Mouse (Mus musculus): ENCODE measurements at regions not wholly inside any gene's neighbourhood (a gene's known extent, or its start where the extent isn't known, plus 50 kb on each side); places are given as distances from the start of the nearest gene placed in this dataset.
A peak's percentile ranks its signal among the peaks of the same experiment; 100 is the strongest.

DNA sequence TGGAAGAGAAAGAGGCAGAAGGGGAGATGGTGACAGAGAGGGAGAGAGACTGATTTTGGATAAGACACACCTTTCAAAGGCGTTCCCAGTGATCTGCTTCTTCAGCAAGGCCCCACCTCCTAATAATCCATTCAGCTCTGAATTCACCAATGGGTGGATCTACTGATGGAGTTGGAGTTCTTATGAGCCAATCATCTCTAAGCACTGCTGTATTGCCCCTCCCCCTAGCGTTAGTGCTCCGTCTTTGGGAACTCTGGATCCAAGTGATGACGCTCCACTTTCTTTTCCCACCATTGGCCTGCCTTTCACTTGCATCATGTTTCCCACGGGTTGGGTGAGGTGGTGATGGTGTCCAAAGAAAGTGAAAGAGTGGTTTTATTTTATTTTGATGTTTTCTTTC, 87.7 kb upstream of the Lsm14a start:
- H3K36me3 ChIP-seq (replicated peaks), result no peaks in the 10 kb centered on the region
- H3K4me3 ChIP-seq, result no peak overlapping the region
- no peaks in the 10 kb centered on the region for H3K4me1 ChIP-seq
- H3K9me3 ChIP-seq, result peaks cover 3% of the 10 kb centered on the region; the same call in 1 of the 2 replicates
- no peaks in the 10 kb centered on the region for H3K27me3 ChIP-seq (replicated peaks; ENCODE audit: low read depth, poor library complexity, severe bottlenecking)
- WGBS, result 72% methylated on average over 5 of the region's 5 CpGs
- no peak for DNase-seq (ENCODE audit: low spot score)
- no peak overlapping the region for H3K27ac ChIP-seq (replicated peaks)

DNA sequence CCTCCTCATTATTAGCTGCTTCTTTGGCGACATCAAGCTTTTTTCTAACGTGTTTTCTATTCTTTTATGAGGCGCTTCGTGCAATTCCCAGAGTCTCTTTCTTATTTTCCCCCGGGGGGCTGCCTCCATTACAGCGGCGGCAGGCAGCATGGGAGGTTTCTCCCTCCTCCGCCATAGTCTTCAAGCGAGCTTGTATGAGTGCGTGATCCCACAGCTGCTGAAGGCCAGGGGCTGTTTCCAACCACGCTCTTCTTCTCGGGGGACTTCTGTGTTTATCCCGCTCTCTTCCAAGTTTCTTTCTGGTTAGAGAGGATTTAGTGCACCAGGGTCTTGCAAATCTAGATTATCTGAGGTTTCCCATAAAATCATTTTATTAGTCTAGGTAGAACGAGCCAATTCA, 77.9 kb upstream of the Lsm14a start:
- Histone ChIP-seq H3K4me1 (no peaks in the 10 kb centered on the region; the same call in 1 of the 2 replicates), H3K27ac (replicated peaks) (no peak overlapping the region), H3K4me3 (no peak overlapping the region), H3K9me3 (no peaks in the 10 kb centered on the region), H3K36me3 (replicated peaks) (no peaks in the 10 kb centered on the region), H3K27me3 (replicated peaks; ENCODE audit: low read depth, poor library complexity, severe bottlenecking) (no peaks in the 10 kb centered on the region)
- no peak for DNase-seq (ENCODE audit: low spot score)
- WGBS, result 57% methylated on average over 14 of the region's 14 CpGs

DNA sequence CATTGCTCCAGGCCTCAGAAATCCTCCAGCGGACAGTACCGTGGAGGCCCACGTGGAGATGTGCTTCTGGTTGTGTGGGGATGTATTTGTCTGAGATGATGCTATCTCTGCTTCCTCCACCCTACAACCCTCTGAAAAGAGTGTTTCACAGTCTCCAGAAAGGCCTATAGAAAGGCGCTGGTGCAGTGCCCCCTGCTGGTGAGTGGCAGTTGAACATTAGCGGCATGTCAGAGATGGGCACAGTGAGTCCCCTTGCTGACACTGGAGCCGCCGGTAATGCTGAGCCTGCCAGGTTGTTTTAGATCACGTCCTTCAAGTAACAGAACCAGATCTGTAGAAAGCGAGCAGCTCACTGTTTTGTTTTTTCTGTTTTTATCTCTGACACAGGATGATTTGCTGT, 69.0 kb upstream of the Lsm14a start:
- Histone ChIP-seq H3K27ac (replicated peaks) (no peak overlapping the region), H3K36me3 (replicated peaks) (no peaks in the 10 kb centered on the region), H3K4me1 (no peaks in the 10 kb centered on the region), H3K4me3 (no peak overlapping the region), H3K9me3 (no peaks in the 10 kb centered on the region), H3K27me3 (replicated peaks; ENCODE audit: low read depth, poor library complexity, severe bottlenecking) (no peaks in the 10 kb centered on the region)
- 56% methylated on average over 9 of the region's 9 CpGs for WGBS
- peak; percentile 61 for DNase-seq (ENCODE audit: low spot score)

DNA sequence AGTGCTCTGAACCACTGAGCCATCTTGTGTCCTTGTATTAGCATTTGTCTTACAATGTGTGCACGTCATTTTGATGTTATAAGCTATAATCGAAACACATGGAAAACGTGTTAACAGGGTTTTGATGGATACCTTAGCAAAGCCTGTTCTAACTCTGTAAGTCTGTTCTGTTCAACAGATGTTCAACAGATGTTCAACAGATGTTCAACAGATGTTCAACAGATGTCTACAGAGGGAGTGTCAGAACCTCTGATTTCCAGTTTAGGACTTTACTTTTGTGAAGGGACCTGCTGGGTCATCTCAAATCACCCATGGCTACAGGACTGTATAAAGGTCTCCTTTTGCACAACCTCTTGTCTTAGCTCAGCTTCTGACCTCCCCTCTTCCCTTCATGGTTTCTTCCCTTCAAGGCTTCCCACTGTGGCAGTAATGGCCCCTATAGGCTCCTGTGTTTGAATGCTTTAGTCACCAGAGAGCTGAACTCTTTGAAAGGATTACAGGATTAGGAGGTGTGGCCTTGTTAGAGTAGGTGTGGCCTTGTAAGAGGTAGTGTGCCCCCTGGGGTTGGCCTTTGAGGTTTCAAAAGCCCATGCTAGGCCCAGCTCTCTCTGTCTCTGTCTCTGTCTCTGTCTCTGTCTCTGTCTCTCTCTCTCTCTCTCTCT, 66.8 kb upstream of the Lsm14a start:
- Histone ChIP-seq H3K4me1 (no peaks in the 10 kb centered on the region), H3K36me3 (replicated peaks) (no peaks in the 10 kb centered on the region), H3K27ac (replicated peaks) (no peak overlapping the region), H3K9me3 (no peaks in the 10 kb centered on the region), H3K4me3 (no peak overlapping the region), H3K27me3 (replicated peaks; ENCODE audit: low read depth, poor library complexity, severe bottlenecking) (no peaks in the 10 kb centered on the region)
- no peak for DNase-seq (ENCODE audit: low spot score)
- WGBS, result 72% methylated on average over 3 of the region's 3 CpGs

DNA sequence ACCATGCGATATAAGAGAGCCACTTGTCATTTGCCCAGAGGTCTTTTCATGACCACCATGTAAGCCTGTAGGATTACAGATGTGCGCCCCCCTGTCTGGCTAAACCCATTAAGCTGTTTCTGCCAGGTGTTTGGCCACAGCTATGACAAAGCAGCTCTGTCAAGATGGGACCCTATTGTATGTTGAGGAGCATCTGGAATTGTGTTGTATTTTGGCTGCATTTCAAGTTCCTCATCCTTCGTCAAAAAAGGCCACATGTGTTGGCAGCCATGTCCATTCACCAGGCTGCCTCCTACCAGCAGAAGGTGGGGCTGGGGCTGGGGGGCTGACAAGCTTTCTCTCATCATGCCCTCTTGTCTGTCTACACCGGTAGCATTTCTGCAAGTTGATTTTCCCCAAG, 65.7 kb upstream of the Lsm14a start:
- 89% methylated on average over 4 of the region's 4 CpGs for WGBS
- Histone ChIP-seq H3K9me3 (no peaks in the 10 kb centered on the region), H3K27ac (replicated peaks) (no peak overlapping the region), H3K36me3 (replicated peaks) (no peaks in the 10 kb centered on the region), H3K4me1 (no peaks in the 10 kb centered on the region), H3K27me3 (replicated peaks; ENCODE audit: low read depth, poor library complexity, severe bottlenecking) (no peaks in the 10 kb centered on the region), H3K4me3 (no peak overlapping the region)
- DNase-seq (ENCODE audit: low spot score), result no peak

DNA sequence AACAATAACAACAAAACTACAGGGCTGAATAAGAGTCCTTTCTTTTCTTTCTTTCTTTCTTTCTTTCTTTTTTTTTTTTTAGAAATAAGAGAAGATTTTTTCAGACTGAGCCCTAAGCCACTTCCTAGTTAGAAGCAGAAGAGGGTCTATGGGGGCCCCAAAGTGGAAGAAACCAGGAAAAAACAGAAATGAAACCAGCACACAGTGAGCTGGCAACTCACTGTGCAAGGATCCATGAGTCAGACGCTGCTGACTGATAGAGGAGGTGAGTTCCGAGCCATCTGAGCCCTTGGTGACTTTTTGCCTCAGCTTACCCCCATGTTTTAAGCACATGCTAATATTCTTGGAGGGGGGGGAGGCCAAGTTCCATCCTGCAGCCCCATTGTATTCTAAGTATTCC, 55.2 kb upstream of the Lsm14a start:
- no peak for DNase-seq (ENCODE audit: low spot score)
- Histone ChIP-seq H3K27ac (replicated peaks) (no peak overlapping the region), H3K4me1 (no peaks in the 10 kb centered on the region), H3K4me3 (no peak overlapping the region), H3K27me3 (replicated peaks; ENCODE audit: low read depth, poor library complexity, severe bottlenecking) (no peaks in the 10 kb centered on the region), H3K9me3 (0 out of 2 replicates have a peak, but pooled peaks cover 2% of the 10 kb centered on the region), H3K36me3 (replicated peaks) (no peaks in the 10 kb centered on the region)
- WGBS, result 84% methylated on average over 2 of the region's 2 CpGs

DNA sequence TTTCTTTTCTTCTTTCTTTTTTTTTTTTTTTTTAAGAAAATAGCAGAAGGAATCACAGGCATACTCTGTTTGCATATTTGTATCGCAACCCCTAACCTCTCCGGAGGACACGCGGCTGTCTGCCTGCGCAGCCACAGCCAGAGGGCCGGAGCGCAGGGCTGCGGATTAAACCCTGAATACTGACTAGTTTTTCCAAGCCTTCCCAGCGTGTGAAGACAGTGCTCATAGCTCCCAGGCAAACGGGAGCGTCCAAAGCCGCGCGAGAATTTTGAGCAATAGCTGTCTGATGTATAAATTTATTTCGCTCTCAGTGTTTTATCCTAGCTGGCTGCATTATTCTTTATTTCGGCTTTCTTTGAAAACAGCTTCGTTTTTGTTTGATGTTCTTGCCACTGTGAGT, 51.1 kb upstream of the Lsm14a start:
- DNase-seq (ENCODE audit: low spot score), result peak; percentile 20
- WGBS, result 53% methylated on average over 17 of the region's 17 CpGs

More for the DNA sequence above, 51.1 kb upstream of the Lsm14a start:
- H3K9me3 ChIP-seq, result no peaks in the 10 kb centered on the region
- no peak overlapping the region for H3K27ac ChIP-seq (replicated peaks)
- no peaks in the 10 kb centered on the region for H3K27me3 ChIP-seq (replicated peaks; ENCODE audit: low read depth, poor library complexity, severe bottlenecking)
- no peak overlapping the region for H3K4me3 ChIP-seq
- no peaks in the 10 kb centered on the region for H3K36me3 ChIP-seq (replicated peaks)
- no peaks in the 10 kb centered on the region for H3K4me1 ChIP-seq

All from embryonic facial prominence, embryonic 10.5 days (tissue).